Mouse (Mus musculus) adrenal gland, postnatal 0 days (tissue): Measurements from ENCODE around the gene Eef1b2. TPM values are rescaled to one million over a fixed set of nuclear protein-coding genes. Genes with fewer than 3 reads are reported as not detected.

Source experiments
- microRNA-seq: library from miRNA; unstranded; fragments of <30 nt; microRNA quantifications from one replicate; pipeline ENCODE4, GENCODE M21; 2016; ENCODE audit warnings: borderline replicate concordance; ENCODE audit not compliant: insufficient number of aligned reads
- polyA plus RNA-seq: library from polyadenylated mRNA; unstranded; fragments of >200 nt; fragmentation: Nextera tagmentation; extraction: Ambion mirVana; gene quantifications from 2 replicates; pipeline ENCODE4 v1.2.1, GENCODE M21; 2015

Gene Eef1b2
- 315 and 354 TPM in 2 replicates for polyA plus RNA-seq

DNA sequence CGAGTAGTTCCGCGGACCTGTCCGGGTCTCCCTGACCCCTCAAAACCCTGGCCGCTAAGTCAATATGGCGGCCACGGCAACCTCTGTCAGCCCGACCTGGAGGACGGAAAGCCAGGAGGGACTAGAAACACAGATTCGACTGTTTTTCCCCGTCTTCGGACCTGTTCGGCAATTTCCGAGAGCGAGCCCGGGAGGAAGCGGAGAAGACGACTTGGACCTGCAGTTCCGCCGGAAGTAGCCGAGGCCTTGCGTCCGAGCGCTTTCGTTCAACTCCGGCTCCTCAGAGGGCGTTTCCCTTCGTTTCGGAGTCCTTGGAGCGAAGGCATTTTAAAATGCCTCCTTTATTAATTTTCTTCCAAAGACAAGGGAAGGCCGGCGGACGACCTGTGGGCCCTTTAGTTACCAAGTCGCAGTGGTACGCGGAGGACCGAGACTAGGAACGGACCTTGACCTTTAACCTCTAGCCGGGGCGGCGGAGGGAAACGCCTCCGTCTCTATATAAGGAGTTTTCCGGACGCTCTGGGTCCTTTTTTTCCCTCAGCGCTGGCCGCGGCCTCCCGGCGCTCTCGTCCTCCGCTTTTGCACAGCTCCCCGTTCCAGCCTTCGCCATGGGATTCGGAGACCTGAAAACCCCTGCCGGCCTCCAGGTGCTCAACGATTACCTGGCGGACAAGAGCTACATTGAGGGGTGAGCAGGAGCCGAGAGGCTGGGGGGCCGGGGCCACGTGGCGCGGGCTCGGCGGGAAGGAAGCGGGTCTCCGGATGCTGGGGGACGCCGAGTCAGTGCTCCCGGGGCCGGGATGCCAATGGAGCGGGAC is at the start of gene Eef1b2, which contains the start of gene Ndufs1:
Eef1b2 (plus strand) TSS at position 222 of the 818 bp plus-strand sequence.
Ndufs1 (minus strand) TSS at position 230 of the 818 bp plus-strand sequence.

DNA sequence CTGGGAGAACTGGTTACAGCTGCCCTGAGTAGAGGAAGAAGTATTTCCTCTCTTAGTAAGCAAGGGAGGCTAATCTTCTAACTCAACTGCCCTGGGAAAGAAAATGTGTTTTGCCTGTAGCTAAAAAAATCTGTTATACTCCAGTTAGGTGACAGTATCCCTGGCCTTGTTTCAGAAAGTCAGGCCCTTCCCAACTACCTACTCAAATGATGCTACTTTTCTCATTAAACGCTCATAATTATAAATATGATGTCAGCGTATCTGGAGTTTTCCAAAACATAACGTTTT is 37.6 kb downstream of the Eef1b2 start, which contains the start of gene Gpr1:
Gpr1 (minus strand) TSS at position 273 of the 288 bp plus-strand sequence.

Small RNAs within 50 kb of the gene (microRNA-seq; reads per million reads assigned to microRNA genes)
- gene Gm24557 (not detected), gene Gm27512 (not detected)

Other genes with a start within 250 kb of the Eef1b2 start
- gene Ino80d, start 62.2 kb upstream of the Eef1b2 start, polyA plus RNA-seq, result 7.5 and 9.5 TPM in 2 replicates
- 102 and 165 TPM in 2 replicates for gene Ndufs1, start within 50 bp of the Eef1b2 start, polyA plus RNA-seq
- gene Gpr1, start 37.7 kb downstream of the Eef1b2 start, polyA plus RNA-seq, result 0.61 and 1.1 TPM in 2 replicates
- 11.0 and 17.7 TPM in 2 replicates for gene Zdbf2, start 96.4 kb downstream of the Eef1b2 start, polyA plus RNA-seq